Mouse (Mus musculus) embryonic facial prominence, embryonic 10.5 days (tissue): Measurements from ENCODE around the gene S100a6. TPM values are rescaled to one million over a fixed set of nuclear protein-coding genes. Genes with fewer than 3 reads are reported as not detected.

Experiments used
- polyA plus RNA-seq: library from polyadenylated mRNA; unstranded; fragments of >200 nt; fragmentation: Nextera tagmentation; extraction: Ambion mirVana; gene quantifications from 2 replicates; pipeline ENCODE4 v1.2.1, GENCODE M21; 2016

The S100a6 gene
- polyA plus RNA-seq, 1 experiment from 2014 or later, result 21.3 TPM

Other genes starting within 250 kb of the S100a6 start
- 29.4 and 33.9 TPM in 2 replicates for gene Slc27a3, start 222.9 kb upstream of the S100a6 start, polyA plus RNA-seq
- 42.8 and 46.3 TPM in 2 replicates for gene Ints3, start 179.3 kb upstream of the S100a6 start, polyA plus RNA-seq
- gene Npr1, start 147.0 kb upstream of the S100a6 start, polyA plus RNA-seq, result 2.0 and 3.3 TPM in 2 replicates
- gene Ilf2, start 136.8 kb upstream of the S100a6 start, polyA plus RNA-seq, result 356 and 367 TPM in 2 replicates
- gene Snapin, start 121.8 kb upstream of the S100a6 start, polyA plus RNA-seq, result 55.5 and 57.2 TPM in 2 replicates
- gene Chtop, start 103.4 kb upstream of the S100a6 start, polyA plus RNA-seq, result 181 and 188 TPM in 2 replicates
- 5.7 and 6.4 TPM in 2 replicates for gene S100a1, start 98.5 kb upstream of the S100a6 start, polyA plus RNA-seq
- 8.3 and 8.5 TPM in 2 replicates for gene S100a13, start 98.4 kb upstream of the S100a6 start, polyA plus RNA-seq
- not detected in 2 replicates for gene S100a14, start 86.0 kb upstream of the S100a6 start, polyA plus RNA-seq
- gene S100a16, start 75.6 kb upstream of the S100a6 start, polyA plus RNA-seq, result 32.9 and 34.7 TPM in 2 replicates
- gene S100a3, start 52.3 kb upstream of the S100a6 start, polyA plus RNA-seq, result 0.44 TPM in 1 of 2 replicates, not detected in the other
- not detected in 2 replicates for gene S100a2, start 22.6 kb upstream of the S100a6 start, polyA plus RNA-seq
- not detected in 2 replicates for gene Gm42674, start 11.0 kb upstream of the S100a6 start, polyA plus RNA-seq
- gene S100a4, start 9.1 kb upstream of the S100a6 start, polyA plus RNA-seq, result 1.1 TPM in 1 of 2 replicates, not detected in the other
- gene S100a5, start 4.4 kb upstream of the S100a6 start, polyA plus RNA-seq, result not detected in 2 replicates
- not detected in 2 replicates for gene S100a7a, start 41.1 kb downstream of the S100a6 start, polyA plus RNA-seq
- gene S100a8, start 56.1 kb downstream of the S100a6 start, polyA plus RNA-seq, result 0.47 and 0.92 TPM in 2 replicates
- 0.32 TPM in 1 of 2 replicates, not detected in the other for gene S100a9, start 82.8 kb downstream of the S100a6 start, polyA plus RNA-seq
- gene Pglyrp4, start 114.0 kb downstream of the S100a6 start, polyA plus RNA-seq, result not detected in 2 replicates
- gene Gm5849, start 165.0 kb downstream of the S100a6 start, polyA plus RNA-seq, result not detected in 2 replicates